ENCODE assay signal across 16 mouse cellular contexts in genomic region chr3:14979116-14979613, GRCm38 (mm10).
"Had no signal": no experiment of that assay in that cellular context is flagged by ENCODE, and none has a peak within 500 bp of the region (broad histone marks: within the 10 kb centered on the region; RNA-seq: fewer than 3 reads in every experiment).

No protein-coding gene starts in this region.

- H3K9me3 ChIP-seq: liver, embryonic 13.5 days; midbrain, embryonic 12.5 days; midbrain, embryonic 15.5 days had no signal

- H3K4me2 ChIP-seq: liver, embryonic 13.5 days; midbrain, embryonic 12.5 days; midbrain, embryonic 15.5 days had no signal

- H3K36me3 ChIP-seq: liver, embryonic 13.5 days; midbrain, embryonic 12.5 days; midbrain, embryonic 15.5 days had no signal

- H3K27me3 ChIP-seq: liver, embryonic 13.5 days; midbrain, embryonic 12.5 days; midbrain, embryonic 15.5 days had no signal

- H3K4me1 ChIP-seq: liver, embryonic 13.5 days; midbrain, embryonic 12.5 days; midbrain, embryonic 15.5 days had no signal

- H3K4me3 ChIP-seq: layer of hippocampus, adult 2 months; left cerebral cortex, adult 2 months; liver, embryonic 13.5 days; midbrain, embryonic 12.5 days; midbrain, embryonic 15.5 days had no signal

- H3K27ac ChIP-seq: kidney, postnatal 0 days; layer of hippocampus, adult 2 months; left cerebral cortex, adult 2 months; liver, embryonic 13.5 days; midbrain, embryonic 12.5 days; midbrain, embryonic 15.5 days; stomach, postnatal 0 days had no signal

- DNase-seq: kidney, adult 2 months; kidney, postnatal 25 days; layer of hippocampus, adult 9-11 months; liver, embryonic 13.5 days; lung, adult 2 months; right cerebral cortex, postnatal 14 days; right cerebral cortex, postnatal 4 days; thymus, adult 2 months; thymus, postnatal 14 days; thymus, postnatal 4 days had no signal

- H3K9ac ChIP-seq: liver, embryonic 13.5 days; midbrain, embryonic 12.5 days; midbrain, embryonic 15.5 days had no signal

- ATAC-seq: midbrain, embryonic 15.5 days had no signal
